Comparison of ENCODE assay signal across 24 mouse cellular contexts in genomic region chr1:164446535-164446934, GRCm38 (mm10). TPM values are rescaled to one million over a fixed set of nuclear protein-coding genes. Genes with fewer than 3 reads are reported as not detected.
DNase-seq lines count a peak whose midpoint lies in the region; ATAC-seq and TF ChIP-seq lines count a peak whose summit lies in the region.
"Had no signal": no experiment of that assay in that cellular context is flagged by ENCODE, and none has a peak within 500 bp of the region (broad histone marks: within the 10 kb centered on the region; RNA-seq: fewer than 3 reads in every experiment).

No protein-coding gene starts in this region.

- peaks cover 67% of the 10 kb centered on the region for H3K36me3 ChIP-seq in heart, embryonic 15.5 days
- H3K36me3 ChIP-seq in kidney, embryonic 14.5 days (ENCODE audit: control insufficient read depth, insufficient read depth, low read length): peaks cover 22% of the 10 kb centered on the region; the same call in 1 of the 2 replicates
- peaks cover 23% of the 10 kb centered on the region for H3K36me3 ChIP-seq in liver, adult 2 months (ENCODE audit: control insufficient read depth, insufficient read depth, low read length)
- H3K36me3 ChIP-seq in liver, embryonic 11.5 days (ENCODE audit: control insufficient read depth, insufficient read depth, low read length): no peaks in the 10 kb centered on the region
- H3K36me3 ChIP-seq in small intestine, adult 2 months (ENCODE audit: control insufficient read depth, insufficient read depth, low read length): peaks cover 91% of the 10 kb centered on the region
- H3K36me3 ChIP-seq: limb, embryonic 10.5 days; liver, embryonic 15.5 days had no signal

- no peaks in the 10 kb centered on the region for H3K27me3 ChIP-seq in heart, embryonic 15.5 days
- H3K27me3 ChIP-seq in kidney, embryonic 14.5 days (ENCODE audit: control insufficient read depth, insufficient read depth, low read length): no peaks in the 10 kb centered on the region
- H3K27me3 ChIP-seq in liver, adult 2 months (ENCODE audit: control insufficient read depth, insufficient read depth, low read length): no peaks in the 10 kb centered on the region
- no peaks in the 10 kb centered on the region for H3K27me3 ChIP-seq in liver, embryonic 11.5 days (replicated peaks; ENCODE audit: control insufficient read depth, insufficient read depth, low read length)
- no peaks in the 10 kb centered on the region for H3K27me3 ChIP-seq in small intestine, adult 2 months (ENCODE audit: control insufficient read depth, insufficient read depth, low read length)
- H3K27me3 ChIP-seq: forebrain, embryonic 13.5 days; hindbrain, embryonic 15.5 days; limb, embryonic 15.5 days; liver, embryonic 15.5 days had no signal

- ATAC-seq in heart, embryonic 15.5 days (replicated peaks; ENCODE audit: insufficient number of reproducible peaks, insufficient read depth, low FRiP score, low read depth): 0 out of 2 replicates have a peak, but pooled peaks have one; percentile 20
- ATAC-seq in kidney, embryonic 14.5 days (ENCODE audit: low FRiP score, low TSS enrichment): peak; percentile 40; the same call in 1 of the 2 replicates
- ATAC-seq in liver, embryonic 11.5 days (replicated peaks; ENCODE audit: low FRiP score): no peak
- ATAC-seq: CD4-positive, CD25-positive, alpha-beta regulatory T cell, adult 4 months; forebrain, embryonic 13.5 days; inflammation-experienced regulatory T-cells, adult 6 months; midbrain, embryonic 16.5 days had no signal

- no peak overlapping the region for H3K4me2 ChIP-seq in heart, embryonic 15.5 days
- no peak overlapping the region for H3K4me2 ChIP-seq in kidney, embryonic 14.5 days (replicated peaks; ENCODE audit: low read depth, low read length)
- no peak overlapping the region for H3K4me2 ChIP-seq in liver, embryonic 11.5 days
- H3K4me2 ChIP-seq: forebrain, embryonic 13.5 days; hindbrain, embryonic 15.5 days; limb, embryonic 15.5 days; liver, embryonic 15.5 days; lung, embryonic 14.5 days had no signal

- H3K9me3 ChIP-seq in heart, embryonic 15.5 days (replicated peaks): no peaks in the 10 kb centered on the region
- H3K9me3 ChIP-seq in kidney, embryonic 14.5 days (ENCODE audit: control insufficient read depth, low read length): no peaks in the 10 kb centered on the region
- H3K9me3 ChIP-seq in liver, embryonic 11.5 days (ENCODE audit: control insufficient read depth, low read length): no peaks in the 10 kb centered on the region
- H3K9me3 ChIP-seq: forebrain, embryonic 13.5 days; hindbrain, embryonic 15.5 days; limb, embryonic 10.5 days; limb, embryonic 15.5 days; liver, embryonic 15.5 days had no signal

- no peak for TF ChIP-seq POLR2A in liver, adult 2 months (IDR thresholded peaks at IDR 0.05; ENCODE audit: extremely low read depth, insufficient read depth, low read length)
- TF ChIP-seq POLR2A in small intestine, adult 2 months (IDR thresholded peaks at IDR 0.05; ENCODE audit: low read depth, low read length): no peak

- no peak overlapping the region for H3K9ac ChIP-seq in heart, embryonic 15.5 days
- no peak overlapping the region for H3K9ac ChIP-seq in kidney, embryonic 14.5 days (ENCODE audit: low read depth, low read length)
- H3K9ac ChIP-seq in liver, adult 2 months (ENCODE audit: low read depth, low read length): no peak overlapping the region
- no peak overlapping the region for H3K9ac ChIP-seq in liver, embryonic 11.5 days (ENCODE audit: low read depth, low read length)
- H3K9ac ChIP-seq: forebrain, embryonic 13.5 days; hindbrain, embryonic 15.5 days; limb, embryonic 15.5 days; liver, embryonic 15.5 days; lung, embryonic 14.5 days had no signal

- no peak for TF ChIP-seq CTCF in liver, adult 2 months (IDR thresholded peaks at IDR 0.05; ENCODE audit: low read depth, low read length)
- TF ChIP-seq CTCF in small intestine, adult 2 months (IDR thresholded peaks at IDR 0.05; ENCODE audit: extremely low read depth, insufficient read length, insufficient replicate concordance, low read depth, low read length): no peak

- WGBS in heart, embryonic 15.5 days: 94% methylated on average over 10 of the region's 10 CpGs
- WGBS in kidney, embryonic 14.5 days: 78% methylated on average over 10 of the region's 10 CpGs
- WGBS in liver, adult 2 months: 47% methylated on average over 10 of the region's 10 CpGs
- WGBS in liver, embryonic 11.5 days: 88% methylated on average over 10 of the region's 10 CpGs
- WGBS in small intestine, adult 2 months: 73% methylated on average over 10 of the region's 10 CpGs

- H3K79me2 ChIP-seq in liver, adult 2 months (ENCODE audit: control insufficient read depth, insufficient read depth, low read length): no peaks in the 10 kb centered on the region

- DNase-seq in heart, adult 8-10 months (ENCODE audit: low spot score): no peak
- DNase-seq in kidney, postnatal 4 days: no peak
- peak; percentile 40 for DNase-seq in liver, adult 2 months (ENCODE audit: extremely low read depth, low read depth, low spot score)
- no peak for DNase-seq in liver, embryonic 11.5 days (ENCODE audit: low spot score)
- DNase-seq in frontal cortex, postnatal 10 days (ENCODE audit: low spot score in 2 of 2): no peak
- DNase-seq: adrenal gland, postnatal 25 days; cerebellum, adult 11-12 months; cerebellum, postnatal 10 days; gastrocnemius, postnatal 36 days; heart, adult 18-20 months; kidney, adult 18-20 months; lung, embryonic 14.5 days; lung, postnatal 14 days had no signal

- no peak overlapping the region for H3K27ac ChIP-seq in heart, embryonic 15.5 days
- no peak overlapping the region for H3K27ac ChIP-seq in kidney, embryonic 14.5 days (ENCODE audit: low read depth, low read length)
- no peak overlapping the region for H3K27ac ChIP-seq in liver, adult 2 months (replicated peaks; ENCODE audit: insufficient read depth, low read depth, low read length)
- H3K27ac ChIP-seq in liver, embryonic 11.5 days (ENCODE audit: low read depth, low read length): no peak overlapping the region
- H3K27ac ChIP-seq in small intestine, adult 2 months (ENCODE audit: insufficient read depth, low read depth, low read length): peak overlapping the region; percentile 18
- H3K27ac ChIP-seq: forebrain, embryonic 13.5 days; hindbrain, embryonic 15.5 days; limb, embryonic 10.5 days; limb, embryonic 15.5 days; liver, embryonic 15.5 days had no signal

- H3K4me3 ChIP-seq in heart, embryonic 15.5 days: no peak overlapping the region
- H3K4me3 ChIP-seq in kidney, embryonic 14.5 days (ENCODE audit: low read length): no peak overlapping the region
- no peak overlapping the region for H3K4me3 ChIP-seq in liver, adult 2 months (ENCODE audit: insufficient read depth, low read depth, low read length)
- no peak overlapping the region for H3K4me3 ChIP-seq in liver, embryonic 11.5 days (ENCODE audit: low read depth, low read length)
- H3K4me3 ChIP-seq in small intestine, adult 2 months (ENCODE audit: low read depth, low read length): no peak overlapping the region
- H3K4me3 ChIP-seq: forebrain, embryonic 13.5 days; hindbrain, embryonic 15.5 days; limb, embryonic 10.5 days; limb, embryonic 15.5 days; liver, embryonic 15.5 days had no signal

- peaks cover 33% of the 10 kb centered on the region for H3K4me1 ChIP-seq in heart, embryonic 15.5 days (replicated peaks)
- H3K4me1 ChIP-seq in kidney, embryonic 14.5 days (ENCODE audit: control insufficient read depth, insufficient read depth, low read length): no peaks in the 10 kb centered on the region
- H3K4me1 ChIP-seq in liver, adult 2 months (ENCODE audit: control insufficient read depth, insufficient read depth, low read length): peaks cover 15% of the 10 kb centered on the region
- H3K4me1 ChIP-seq in liver, embryonic 11.5 days (replicated peaks; ENCODE audit: control insufficient read depth, insufficient read depth, low read length): 0 out of 2 replicates have a peak, but pooled peaks cover 1% of the 10 kb centered on the region
- peaks cover 17% of the 10 kb centered on the region for H3K4me1 ChIP-seq in small intestine, adult 2 months (ENCODE audit: control insufficient read depth, insufficient read depth, insufficient read length, low read length)
- H3K4me1 ChIP-seq: forebrain, embryonic 13.5 days; hindbrain, embryonic 15.5 days; limb, embryonic 10.5 days; limb, embryonic 15.5 days had no signal

RNA-seq across cellular contexts. Expression of gene Atp1b1, which starts 11.6 kb away (rescaled TPM):
- 267 and 301 TPM in 2 replicates for polyA plus RNA-seq in heart, embryonic 15.5 days (2015; fragmentation: Nextera tagmentation; extraction: Ambion mirVana)
- total RNA-seq in heart, adult 8-10 months (2022): 100 to 1,000 TPM; 315 to 378 (median 343) TPM
- polyA plus RNA-seq in kidney, embryonic 14.5 days (2014; fragmentation: Nextera tagmentation; extraction: Ambion mirVana): 80.2 and 86.4 TPM in 2 replicates
- 30.5 and 39.1 TPM in 2 replicates for total RNA-seq in liver, adult 2 months (2014; rRNA removed)
- 22.4 and 26.0 TPM in 2 replicates for polyA plus RNA-seq in liver, adult 2 months (2012; rRNA removed)
- polyA plus RNA-seq in liver, embryonic 11.5 days (2014; fragmentation: Nextera tagmentation; extraction: Ambion mirVana): 18.2 and 18.6 TPM in 2 replicates
- 204 and 369 TPM in 2 replicates for polyA plus RNA-seq in small intestine, adult 2 months (2012; rRNA removed)
